Mouse (Mus musculus) CH12F3 (cell line): ENCODE data around the gene Plek.
"Not testable (repeated sequence)": the region's sequence is repeated elsewhere in the genome, so short reads cannot be mapped to it uniquely, and the experiment has no call there.

Experiments
- in situ Hi-C: fragments of 300-500 bp; cut with MboI; formaldehyde crosslinking; loops from 2 replicates; pipeline ENCODE4 v1.14.3; 2020; ENCODE audit warnings: low sequenced_read_pairs

The Plek gene

DNA sequence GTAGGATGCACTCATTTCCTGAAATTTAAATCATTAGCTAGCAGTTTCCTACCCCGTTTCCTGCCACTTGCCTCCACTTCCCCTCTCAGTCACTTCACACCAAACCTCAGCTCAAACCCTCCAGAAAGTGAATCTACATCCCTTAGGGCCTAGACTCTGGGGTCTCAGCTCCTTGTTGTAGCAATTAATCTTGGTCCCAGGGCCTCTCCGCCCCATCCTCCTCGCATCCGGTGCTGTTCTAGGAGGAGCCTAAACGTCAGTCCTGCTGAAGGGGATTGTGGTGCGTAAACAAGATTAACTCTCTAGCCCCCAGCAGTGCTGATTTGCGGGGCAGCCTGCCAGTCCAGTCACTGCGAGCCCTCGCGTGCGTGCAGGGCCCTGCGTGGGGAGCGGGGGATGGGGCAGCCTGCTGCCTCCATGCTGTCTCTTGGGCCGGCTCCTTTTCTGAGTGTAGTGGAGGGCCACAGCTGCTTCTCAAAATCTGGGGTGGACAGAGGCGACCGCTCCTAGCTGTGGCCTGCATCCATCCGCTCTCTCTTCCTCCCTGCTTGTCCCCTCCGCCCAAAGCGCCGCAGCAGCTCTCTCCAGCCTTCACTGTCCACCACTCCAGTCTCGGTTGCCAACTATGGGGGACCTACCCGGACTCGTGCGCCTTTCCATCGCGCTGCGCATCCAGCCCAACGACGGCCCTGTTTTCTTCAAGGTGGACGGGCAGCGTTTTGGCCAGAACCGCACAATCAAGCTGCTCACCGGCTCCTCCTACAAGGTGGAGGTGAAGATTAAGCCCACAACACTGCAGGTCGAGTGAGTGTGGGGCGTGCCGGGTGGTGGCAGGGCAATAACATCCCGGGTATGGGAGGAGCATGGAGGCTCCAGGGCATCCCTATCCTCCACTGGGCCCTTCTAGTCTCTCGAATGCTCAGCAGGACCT lies at the start of gene Plek, which contains the start of gene Cnrip1:
Plek (minus strand) TSS at position 837 of the 931 bp plus-strand sequence.
Cnrip1 (plus strand) TSS at position 42 of the 931 bp plus-strand sequence.
- in situ Hi-C loops: no loop called here

GRCm38 (mm10) chr11:17086106-17086505 lies 33.9 kb upstream of the Plek start:
- in situ Hi-C loops: no loop called here

DNA sequence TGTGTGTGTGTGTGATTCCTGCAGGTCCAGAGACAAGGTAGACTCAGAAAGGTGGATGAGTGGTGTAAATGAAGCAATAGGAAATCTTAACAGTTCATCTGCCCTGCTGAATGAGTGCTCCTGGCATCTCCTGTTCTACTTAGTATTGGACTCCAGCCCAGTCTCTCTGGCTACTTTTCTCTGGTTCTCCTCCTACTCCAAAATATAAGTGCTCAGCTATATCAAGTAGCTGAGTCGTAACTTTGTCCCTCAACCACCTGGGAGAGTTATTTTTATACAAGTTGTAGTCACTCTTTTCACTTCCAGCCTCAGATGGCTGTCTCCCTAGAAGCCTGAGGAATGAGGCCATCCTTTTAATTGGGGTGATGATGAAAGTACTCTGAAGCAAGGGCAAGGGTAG lies 31.7 kb upstream of the Plek start:
- in situ Hi-C loops: no loop called here

- in situ Hi-C loops: no loop called here
Observed at GRCm38 (mm10) chr11:17083455-17083854, 31.3 kb upstream of the Plek start.

DNA sequence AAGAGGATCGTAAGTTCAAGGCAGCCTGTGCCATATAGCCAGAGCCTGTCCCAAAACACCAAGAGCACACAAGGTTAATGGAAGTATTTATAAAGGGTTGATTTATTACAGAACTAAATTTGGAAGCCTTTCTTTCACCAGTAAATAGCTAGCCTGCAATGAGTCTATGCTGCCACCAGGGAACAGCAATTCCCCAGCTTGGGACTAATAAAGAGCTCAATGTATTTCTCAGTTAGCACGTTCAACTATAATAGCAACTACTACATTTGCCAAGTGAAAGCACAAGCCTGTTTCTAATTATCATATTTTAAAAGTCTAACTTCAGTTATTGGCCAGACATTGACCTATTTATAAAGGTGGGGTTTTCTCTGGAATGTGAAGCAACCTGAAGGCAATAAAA lies 30.8 kb upstream of the Plek start:
- in situ Hi-C loops: no loop called here

DNA sequence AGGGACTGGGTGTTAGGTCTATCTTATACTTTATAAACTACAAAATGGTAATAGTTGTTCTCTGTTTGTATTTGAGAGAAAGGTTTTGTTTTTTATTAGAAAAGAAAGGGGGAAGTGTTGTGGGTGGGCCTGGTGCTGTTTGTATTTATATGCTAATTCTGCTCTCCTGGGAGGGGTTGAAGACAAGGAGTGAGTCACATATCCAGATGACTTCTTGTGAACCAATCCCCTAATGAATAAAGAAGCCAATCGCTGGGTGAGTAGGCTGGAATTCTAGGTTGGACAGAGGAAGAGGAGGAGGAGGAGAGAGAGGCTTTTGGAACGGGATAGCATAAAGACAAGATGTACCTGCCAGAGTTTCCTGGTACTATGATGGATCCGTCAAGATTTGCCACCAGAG lies 29.9 kb upstream of the Plek start:
- in situ Hi-C loops: no loop called here

DNA sequence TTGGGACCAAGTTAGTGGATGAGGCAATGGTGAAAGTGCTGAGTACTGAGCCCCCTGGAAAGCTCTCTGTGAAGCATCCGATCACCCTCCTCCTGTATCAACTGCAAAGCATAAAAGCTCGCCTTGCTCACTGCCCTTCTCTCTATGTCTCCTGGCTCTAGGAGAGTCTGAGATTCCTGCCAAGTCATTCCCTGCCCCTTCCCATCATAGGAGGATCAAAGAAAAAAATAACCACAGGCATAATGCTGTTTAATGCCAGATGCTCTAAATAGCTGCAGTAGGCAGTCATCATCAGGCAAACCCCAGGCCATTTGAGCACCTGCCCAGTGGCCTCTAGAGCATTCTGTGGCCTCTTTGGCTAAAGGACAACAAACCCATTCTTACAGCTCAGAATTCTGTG lies 23.5 kb upstream of the Plek start:
- in situ Hi-C loops: no loop called here

DNA sequence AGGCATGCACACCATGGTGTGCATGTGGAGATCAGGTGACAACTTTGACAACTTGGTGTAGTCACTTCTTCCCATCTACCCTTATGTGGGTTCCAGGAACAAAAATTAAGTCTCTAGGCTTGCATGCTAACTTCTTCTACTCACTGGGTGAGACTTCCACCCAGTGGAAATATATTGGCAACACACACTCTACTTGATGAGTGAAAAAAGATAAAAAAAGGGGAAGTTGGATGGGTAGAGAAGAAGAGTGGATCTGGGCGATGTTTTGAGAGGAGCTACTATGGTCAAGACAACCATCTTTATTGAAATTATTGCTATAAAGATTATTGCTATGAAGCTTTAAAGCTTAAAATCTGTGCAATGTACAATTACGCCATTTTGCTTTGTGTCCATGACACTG lies 17.2 kb upstream of the Plek start:
- in situ Hi-C loops: not testable (repeated sequence)

GRCm38 (mm10) chr11:17052476-17053049 lies 382 bp upstream of the Plek start:
- in situ Hi-C loops: no loop called here

- in situ Hi-C loops: no loop called here
Observed at GRCm38 (mm10) chr11:17045806-17046205, 6.4 kb downstream of the Plek start.

DNA sequence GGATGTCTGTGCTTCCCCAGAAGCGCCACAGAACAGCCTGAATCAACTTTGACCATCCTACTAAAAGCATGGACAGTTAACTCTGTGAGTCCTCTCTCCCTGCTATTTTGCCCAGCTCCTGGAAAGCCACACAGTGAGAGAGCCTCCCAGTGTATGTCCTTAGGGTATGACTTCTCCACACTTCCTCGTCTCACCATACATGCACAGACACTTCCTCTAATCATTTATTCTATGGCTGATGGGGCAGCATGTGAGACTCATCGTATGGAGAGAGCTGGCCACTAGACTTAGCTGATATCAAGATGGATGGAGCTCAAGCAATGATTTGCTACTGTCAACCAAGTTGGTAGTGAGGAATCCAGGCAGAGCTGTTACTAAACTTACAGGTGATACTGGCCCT lies 28.2 kb downstream of the Plek start:
- in situ Hi-C loops: no loop called here

DNA sequence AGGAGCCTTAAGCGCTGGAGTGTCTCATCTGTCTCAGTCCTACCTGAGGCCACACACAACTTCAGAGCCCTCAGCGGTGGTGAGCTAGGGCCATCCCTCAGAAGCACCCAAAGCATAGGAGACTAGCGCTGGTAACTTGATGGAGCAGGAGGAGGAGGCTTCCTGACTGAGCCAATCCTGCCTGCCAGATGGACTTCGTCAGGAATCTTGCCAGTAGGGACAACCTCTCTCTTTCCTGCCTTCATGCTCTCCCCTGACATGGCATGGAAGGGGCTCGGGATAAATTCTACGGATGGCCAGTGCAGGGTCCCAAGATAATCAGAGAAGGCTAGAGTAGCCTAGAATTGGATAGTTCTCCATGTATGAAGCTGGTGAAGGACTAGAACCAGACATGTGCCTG lies 29.0 kb downstream of the Plek start:
- in situ Hi-C loops: no loop called here

- in situ Hi-C loops: no loop called here
Observed at GRCm38 (mm10) chr11:17019328-17019727, 32.9 kb downstream of the Plek start.

GRCm38 (mm10) chr11:17012948-17013347 lies 39.2 kb downstream of the Plek start:
- in situ Hi-C loops: no loop called here

- in situ Hi-C loops: no loop called here
Observed at GRCm38 (mm10) chr11:17008498-17008941, 43.7 kb downstream of the Plek start.

DNA sequence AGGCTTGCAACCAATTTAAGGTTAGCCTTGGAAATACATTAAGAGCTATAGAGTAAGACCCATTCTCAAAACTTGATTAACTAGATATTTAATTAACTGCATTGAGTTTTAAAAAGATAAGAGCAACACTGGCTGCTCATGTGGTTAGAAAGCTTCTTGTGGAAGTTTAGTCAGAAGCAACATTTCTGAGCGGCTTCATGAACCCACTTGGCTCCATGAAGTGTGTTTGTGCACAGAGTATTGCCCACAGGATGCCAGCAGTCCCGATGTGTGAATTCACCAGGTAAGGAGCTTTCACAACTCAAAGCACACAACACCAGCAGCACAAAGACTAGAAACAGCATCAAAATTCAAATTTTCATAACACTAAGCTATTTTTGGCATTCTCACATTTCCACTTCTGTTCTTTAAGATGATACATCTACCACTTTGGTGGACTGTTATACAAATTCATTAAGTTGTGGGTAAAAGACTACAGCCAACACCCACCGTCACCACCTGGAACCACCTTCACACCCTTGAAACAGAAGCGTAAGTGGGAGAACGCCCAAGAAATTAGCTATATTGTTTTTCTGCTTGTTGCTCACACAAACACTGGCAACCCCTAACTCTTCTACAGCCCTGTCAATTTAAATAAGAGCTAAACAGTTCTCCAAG lies 44.5 kb downstream of the Plek start:
- in situ Hi-C loops: no loop called here

DNA sequence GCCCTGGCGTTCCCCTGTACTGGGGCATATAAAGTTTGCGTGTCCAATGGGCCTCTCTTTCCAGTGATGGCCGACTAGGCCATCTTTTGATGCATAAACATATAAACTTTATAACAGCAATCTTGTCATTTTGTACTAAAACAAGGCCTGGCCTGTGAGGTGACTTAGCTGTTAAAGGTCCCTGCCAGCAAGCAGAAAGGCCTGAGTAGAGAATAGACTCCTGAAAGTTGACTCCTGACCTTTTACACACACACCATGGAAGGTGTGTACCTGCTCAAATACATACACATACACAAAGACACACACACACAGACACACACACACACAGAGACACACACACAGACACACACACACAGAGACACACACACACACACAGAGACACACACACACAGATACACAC lies 45.7 kb downstream of the Plek start:
- in situ Hi-C loops: not testable (repeated sequence)

- in situ Hi-C loops: no loop called here
Observed at GRCm38 (mm10) chr11:17004899-17005846, 47.0 kb downstream of the Plek start.

- in situ Hi-C loops: no loop called here
Observed at GRCm38 (mm10) chr11:17003757-17004156, 48.4 kb downstream of the Plek start.

DNA sequence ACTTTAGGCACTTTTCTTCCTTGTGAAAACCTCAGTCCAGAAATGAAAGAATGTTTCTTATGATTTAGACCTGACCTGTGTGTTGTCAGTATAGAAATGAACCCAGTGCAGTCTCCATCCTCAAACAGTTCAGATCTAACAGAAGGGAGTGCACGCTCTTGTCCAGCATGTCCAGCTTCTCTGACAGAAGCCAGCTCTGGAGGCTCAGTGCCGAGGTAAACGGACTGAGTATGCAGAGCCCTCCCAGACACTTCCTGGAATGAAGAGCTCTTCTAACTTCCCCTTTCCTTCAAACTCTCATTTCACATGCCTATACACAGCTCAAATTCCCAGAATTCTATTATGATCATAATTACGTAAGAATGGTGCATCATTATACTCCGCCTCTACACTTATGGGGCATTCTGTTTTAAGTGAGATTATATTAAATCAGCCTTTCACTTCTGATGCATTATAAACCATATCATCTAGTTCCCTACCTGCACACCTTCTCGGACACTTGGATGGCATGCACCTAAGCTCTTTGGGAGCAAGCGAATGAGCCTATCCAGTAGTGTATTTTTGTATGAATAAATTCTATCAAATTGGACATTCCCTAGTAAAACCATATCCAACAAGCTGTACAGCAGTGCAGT lies 49.3 kb downstream of the Plek start:
- in situ Hi-C loops: no loop called here
